Mouse (Mus musculus): ENCODE data around the gene 4932438H23Rik. TPM values are rescaled to one million over a fixed set of nuclear protein-coding genes. Genes with fewer than 3 reads are reported as not detected.

4932438H23Rik gene
- polyA plus RNA-seq, 1 experiment from 2014 or later = not detected

GRCm38 (mm10) chr16:91105481-91106051, 10.6 kb upstream of the 4932438H23Rik start:
- peaks cover 2% of the 10 kb centered on the region; the same call in 1 of the 2 replicates for H3K27me3 ChIP-seq (ENCODE audit: control insufficient read depth, insufficient read depth, low read length)
- H3K4me2 ChIP-seq = peak overlapping the region; percentile 20; the same call in 1 of the 2 replicates
- peak; percentile 54 for ATAC-seq (ENCODE audit: low FRiP score)
- DNase-seq (ENCODE audit: low spot score, missing footprints) = no peak
- no peak overlapping the region for H3K4me3 ChIP-seq (ENCODE audit: low read depth, low read length)
- H3K9me3 ChIP-seq (ENCODE audit: control insufficient read depth, low read length) = peaks cover 3% of the 10 kb centered on the region; the same call in 1 of the 2 replicates
- no peak overlapping the region for H3K9ac ChIP-seq (ENCODE audit: low read length)
- H3K4me1 ChIP-seq (ENCODE audit: control insufficient read depth, insufficient read depth, low read length) = peaks cover 10% of the 10 kb centered on the region
- no peaks in the 10 kb centered on the region for H3K36me3 ChIP-seq (ENCODE audit: control insufficient read depth, insufficient read depth, low read length)
- 19% methylated on average over 13 of the region's 13 CpGs for WGBS
- no peak overlapping the region for H3K27ac ChIP-seq (ENCODE audit: low read depth, low read length)

GRCm38 (mm10) chr16:91104821-91105480, 10.0 kb upstream of the 4932438H23Rik start:
- Histone ChIP-seq H3K36me3 (ENCODE audit: control insufficient read depth, insufficient read depth, low read length) (no peaks in the 10 kb centered on the region), H3K4me3 (ENCODE audit: low read depth, low read length) (no peak overlapping the region), H3K9me3 (ENCODE audit: control insufficient read depth, low read length) (peaks cover 3% of the 10 kb centered on the region; the same call in 1 of the 2 replicates), H3K9ac (ENCODE audit: low read length) (no peak overlapping the region), H3K4me2 (no peak overlapping the region; the same call in 1 of the 2 replicates), H3K27me3 (ENCODE audit: control insufficient read depth, insufficient read depth, low read length) (peaks cover 4% of the 10 kb centered on the region), H3K27ac (ENCODE audit: low read depth, low read length) (no peak overlapping the region), H3K4me1 (ENCODE audit: control insufficient read depth, insufficient read depth, low read length) (peaks cover 10% of the 10 kb centered on the region)
- DNase-seq (ENCODE audit: low spot score, missing footprints) (no peak), ATAC-seq (ENCODE audit: low FRiP score) (peak; percentile 51; the same call in 1 of the 2 replicates)
- WGBS = 26% methylated on average over 10 of the region's 10 CpGs

- H3K27me3 ChIP-seq (ENCODE audit: control insufficient read depth, insufficient read depth, low read length) = peaks cover 6% of the 10 kb centered on the region
- DNase-seq (ENCODE audit: low spot score, missing footprints) (no peak), ATAC-seq (ENCODE audit: low FRiP score) (no peak)
- no peaks in the 10 kb centered on the region for H3K36me3 ChIP-seq (ENCODE audit: control insufficient read depth, insufficient read depth, low read length)
- H3K4me2 ChIP-seq = no peak overlapping the region
- H3K9me3 ChIP-seq (ENCODE audit: control insufficient read depth, low read length) = peaks cover 2% of the 10 kb centered on the region; the same call in 1 of the 2 replicates
- H3K9ac ChIP-seq (ENCODE audit: low read length) = no peak overlapping the region
- H3K27ac ChIP-seq (ENCODE audit: low read depth, low read length) = no peak overlapping the region
- 78% methylated on average over 14 of the region's 14 CpGs for WGBS
- H3K4me1 ChIP-seq (ENCODE audit: control insufficient read depth, insufficient read depth, low read length) = peaks cover 16% of the 10 kb centered on the region
- H3K4me3 ChIP-seq (ENCODE audit: low read depth, low read length) = no peak overlapping the region
Measured at GRCm38 (mm10) chr16:91103386-91103785, 8.5 kb upstream of the 4932438H23Rik start.

GRCm38 (mm10) chr16:91100484-91100883, 5.6 kb upstream of the 4932438H23Rik start:
- Histone ChIP-seq H3K36me3 (ENCODE audit: control insufficient read depth, insufficient read depth, low read length) (no peaks in the 10 kb centered on the region), H3K4me3 (ENCODE audit: low read depth, low read length) (no peak overlapping the region), H3K9ac (ENCODE audit: low read length) (no peak overlapping the region), H3K9me3 (ENCODE audit: control insufficient read depth, low read length) (no peaks in the 10 kb centered on the region), H3K4me1 (ENCODE audit: control insufficient read depth, insufficient read depth, low read length) (peaks cover 14% of the 10 kb centered on the region), H3K27ac (ENCODE audit: low read depth, low read length) (no peak overlapping the region), H3K27me3 (ENCODE audit: control insufficient read depth, insufficient read depth, low read length) (peaks cover 6% of the 10 kb centered on the region), H3K4me2 (no peak overlapping the region)
- no peak for DNase-seq (ENCODE audit: low spot score, missing footprints)
- ATAC-seq (ENCODE audit: low FRiP score) = no peak
- 73% methylated on average over 2 of the region's 2 CpGs for WGBS

GRCm38 (mm10) chr16:91099444-91100065, 4.6 kb upstream of the 4932438H23Rik start:
- peak overlapping the region; percentile 37 for H3K4me2 ChIP-seq
- peak; percentile 46; the same call in 1 of the 2 replicates for ATAC-seq (ENCODE audit: low FRiP score)
- peak overlapping the region; percentile 43; the same call in 1 of the 2 replicates for H3K9ac ChIP-seq (ENCODE audit: low read length)
- peaks cover 6% of the 10 kb centered on the region for H3K27me3 ChIP-seq (ENCODE audit: control insufficient read depth, insufficient read depth, low read length)
- no peaks in the 10 kb centered on the region for H3K9me3 ChIP-seq (ENCODE audit: control insufficient read depth, low read length)
- H3K27ac ChIP-seq (ENCODE audit: low read depth, low read length) = no peak overlapping the region; the same call in 1 of the 2 replicates
- H3K4me1 ChIP-seq (ENCODE audit: control insufficient read depth, insufficient read depth, low read length) = peaks cover 8% of the 10 kb centered on the region
- no peaks in the 10 kb centered on the region for H3K36me3 ChIP-seq (ENCODE audit: control insufficient read depth, insufficient read depth, low read length)
- DNase-seq (ENCODE audit: low spot score, missing footprints) = peak; percentile 89
- H3K4me3 ChIP-seq (ENCODE audit: low read depth, low read length) = no peak overlapping the region
- 39% methylated on average over 16 of the region's 16 CpGs for WGBS

- DNase-seq (ENCODE audit: low spot score, missing footprints) (no peak), ATAC-seq (ENCODE audit: low FRiP score) (no peak)
- H3K4me1 ChIP-seq (ENCODE audit: control insufficient read depth, insufficient read depth, low read length) = peaks cover 6% of the 10 kb centered on the region
- no peaks in the 10 kb centered on the region for H3K36me3 ChIP-seq (ENCODE audit: control insufficient read depth, insufficient read depth, low read length)
- 92% methylated on average over 11 of the region's 11 CpGs for WGBS
- peaks cover 4% of the 10 kb centered on the region for H3K27me3 ChIP-seq (ENCODE audit: control insufficient read depth, insufficient read depth, low read length)
- no peak overlapping the region for H3K4me3 ChIP-seq (ENCODE audit: low read depth, low read length)
- no peak overlapping the region for H3K4me2 ChIP-seq
- H3K9ac ChIP-seq (ENCODE audit: low read length) = no peak overlapping the region
- no peaks in the 10 kb centered on the region for H3K9me3 ChIP-seq (ENCODE audit: control insufficient read depth, low read length)
- no peak overlapping the region for H3K27ac ChIP-seq (ENCODE audit: low read depth, low read length)
Measured at GRCm38 (mm10) chr16:91097858-91098257, 2.9 kb upstream of the 4932438H23Rik start.

- no peaks in the 10 kb centered on the region for H3K9me3 ChIP-seq (ENCODE audit: control insufficient read depth, low read length)
- 91% methylated on average over 4 of the region's 4 CpGs for WGBS
- no peak overlapping the region for H3K4me2 ChIP-seq
- no peak for DNase-seq (ENCODE audit: low spot score, missing footprints)
- ATAC-seq (ENCODE audit: low FRiP score) = no peak
- peaks cover 4% of the 10 kb centered on the region for H3K27me3 ChIP-seq (ENCODE audit: control insufficient read depth, insufficient read depth, low read length)
- H3K4me1 ChIP-seq (ENCODE audit: control insufficient read depth, insufficient read depth, low read length) = peaks cover 6% of the 10 kb centered on the region
- H3K36me3 ChIP-seq (ENCODE audit: control insufficient read depth, insufficient read depth, low read length) = no peaks in the 10 kb centered on the region
- H3K9ac ChIP-seq (ENCODE audit: low read length) = no peak overlapping the region
- H3K4me3 ChIP-seq (ENCODE audit: low read depth, low read length) = no peak overlapping the region
- no peak overlapping the region for H3K27ac ChIP-seq (ENCODE audit: low read depth, low read length)
Measured at GRCm38 (mm10) chr16:91096984-91097506, 2.1 kb upstream of the 4932438H23Rik start.

- Histone ChIP-seq H3K4me1 (ENCODE audit: control insufficient read depth, insufficient read depth, low read length) (peaks cover 6% of the 10 kb centered on the region), H3K4me3 (ENCODE audit: low read depth, low read length) (no peak overlapping the region), H3K27me3 (ENCODE audit: control insufficient read depth, insufficient read depth, low read length) (peaks cover 4% of the 10 kb centered on the region), H3K9ac (ENCODE audit: low read length) (no peak overlapping the region), H3K4me2 (no peak overlapping the region), H3K9me3 (ENCODE audit: control insufficient read depth, low read length) (no peaks in the 10 kb centered on the region), H3K27ac (ENCODE audit: low read depth, low read length) (no peak overlapping the region), H3K36me3 (ENCODE audit: control insufficient read depth, insufficient read depth, low read length) (no peaks in the 10 kb centered on the region)
- ATAC-seq (ENCODE audit: low FRiP score) = no peak
- DNase-seq (ENCODE audit: low spot score, missing footprints) = no peak
- 92% methylated on average over 2 of the region's 2 CpGs for WGBS
Measured at GRCm38 (mm10) chr16:91096016-91096415, 1.1 kb upstream of the 4932438H23Rik start.
